Mouse (Mus musculus): ENCODE data around the gene Gtf2h4. TPM values are rescaled to one million over a fixed set of nuclear protein-coding genes. Genes with fewer than 3 reads are reported as not detected.

The Gtf2h4 gene
- polyA plus RNA-seq (2012; rRNA removed): 35.2 and 36.6 TPM in 2 replicates

DNA sequence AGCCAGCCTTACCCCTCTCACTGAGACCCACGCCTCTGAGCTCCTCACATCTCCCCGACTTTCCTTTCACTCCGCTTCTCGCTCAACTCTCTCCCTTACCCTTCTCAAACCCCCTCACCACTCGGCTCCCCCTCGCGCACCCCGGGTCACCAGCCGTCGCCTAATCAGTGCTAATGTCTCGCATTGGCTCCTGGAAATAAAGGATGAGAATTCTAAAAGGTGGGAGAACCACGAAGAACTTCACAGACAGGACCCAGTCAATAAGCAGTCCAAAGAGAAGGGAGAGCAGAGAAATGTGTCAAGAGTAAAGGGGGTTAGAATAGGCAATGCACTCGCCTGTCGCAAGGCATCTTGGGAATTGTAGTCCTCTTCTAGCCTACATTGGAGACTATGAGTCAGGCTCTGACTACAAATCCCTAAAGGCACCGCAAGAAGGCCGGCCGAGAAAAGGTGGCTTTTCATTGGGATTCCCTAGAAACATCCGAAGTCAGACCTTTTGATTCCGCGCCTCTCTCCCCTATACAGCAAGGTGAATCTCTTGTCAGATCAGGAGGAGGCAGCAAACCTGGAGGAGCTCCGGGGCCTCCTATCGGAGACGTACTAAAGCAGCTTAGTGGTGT, at the start of gene Gtf2h4:
Gene Gtf2h4, minus strand, starts transcription at position 324 of the 620 bp plus-strand sequence.

GRCm38 (mm10) chr17:35704621-35705464, 31.3 kb upstream of the Gtf2h4 start, which contains the start of gene Ddr1:
Ddr1 (minus strand) TSS chr17:35704621.

GRCm38 (mm10) chr17:35667334-35668065, 6.0 kb downstream of the Gtf2h4 start, which contains the start of gene Vars2:
Vars2 (minus strand) TSS chr17:35667592.

GRCm38 (mm10) chr17:35643609-35644236, 29.8 kb downstream of the Gtf2h4 start, which contains the start of gene Mucl3:
Mucl3 (minus strand) TSS chr17:35643695.

DNA sequence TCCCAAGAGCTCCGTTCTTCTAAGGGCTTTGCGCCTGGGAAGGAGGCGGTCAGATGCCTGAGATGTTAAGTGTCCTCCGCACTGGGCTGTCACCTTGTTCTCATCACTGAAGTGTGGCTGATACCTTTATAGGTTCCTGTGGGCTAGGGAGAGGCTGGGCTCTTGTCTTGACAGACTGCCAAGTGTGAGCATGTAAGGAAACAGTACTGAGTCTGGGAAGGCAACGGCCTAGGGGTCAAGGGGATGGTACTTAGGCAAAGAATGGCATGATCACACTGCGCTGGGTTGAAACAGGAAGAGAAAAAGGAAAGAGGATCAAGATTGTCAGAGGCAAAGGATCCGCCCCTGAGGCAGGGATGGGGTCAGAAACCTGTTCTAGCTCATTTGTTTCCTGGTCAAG, 47.0 kb downstream of the Gtf2h4 start, which contains the start of gene Gm9573:
Gene Gm9573, minus strand, starts transcription at position 101 of the 400 bp plus-strand sequence.

Other genes with a start within 250 kb of the Gtf2h4 start
- gene H2-Q6, start 248.9 kb downstream of the Gtf2h4 start, polyA plus RNA-seq (2012; rRNA removed): 20.9 and 39.7 TPM in 2 replicates
- gene H2-Q7, start 234.6 kb downstream of the Gtf2h4 start, polyA plus RNA-seq (2012; rRNA removed): 52.3 and 110 TPM in 2 replicates
- 23.2 and 37.6 TPM in 2 replicates for gene H2-Q10, start 203.7 kb downstream of the Gtf2h4 start, polyA plus RNA-seq (2012; rRNA removed)
- 4.1 and 4.2 TPM in 2 replicates for gene Pou5f1, start 167.7 kb downstream of the Gtf2h4 start, polyA plus RNA-seq (2012; rRNA removed)
- 14.8 and 18.4 TPM in 2 replicates for gene Tcf19, start 156.9 kb downstream of the Gtf2h4 start, polyA plus RNA-seq (2012; rRNA removed)
- 14.6 and 15.2 TPM in 2 replicates for gene Cchcr1, start 156.6 kb downstream of the Gtf2h4 start, polyA plus RNA-seq (2012; rRNA removed)
- gene Psors1c2, start 140.5 kb downstream of the Gtf2h4 start, polyA plus RNA-seq (2012; rRNA removed): 0.27 and 0.47 TPM in 2 replicates
- 7.0 and 11.7 TPM in 2 replicates for gene Cdsn, start 121.6 kb downstream of the Gtf2h4 start, polyA plus RNA-seq (2012; rRNA removed)
- 13.8 and 15.5 TPM in 2 replicates for gene 2300002M23Rik, start 106.3 kb downstream of the Gtf2h4 start, polyA plus RNA-seq (2012; rRNA removed)
- 0.29 TPM in 1 of 2 replicates, not detected in the other for gene Sfta2, start 72.2 kb downstream of the Gtf2h4 start, polyA plus RNA-seq (2012; rRNA removed)
- gene Gm9573, start 47.1 kb downstream of the Gtf2h4 start, polyA plus RNA-seq (2012; rRNA removed): not detected in 2 replicates
- gene Mucl3, start 30.0 kb downstream of the Gtf2h4 start, polyA plus RNA-seq (2012; rRNA removed): 0.17 TPM in 1 of 2 replicates, not detected in the other
- gene Vars2, start 6.1 kb downstream of the Gtf2h4 start, polyA plus RNA-seq (2012; rRNA removed): 71.0 and 77.4 TPM in 2 replicates
- 131 and 142 TPM in 2 replicates for gene Ddr1, start 30.9 kb upstream of the Gtf2h4 start, polyA plus RNA-seq (2012; rRNA removed)
- 47.8 and 66.0 TPM in 2 replicates for gene Ier3, start 147.9 kb upstream of the Gtf2h4 start, polyA plus RNA-seq (2012; rRNA removed)
- gene Flot1, start 149.5 kb upstream of the Gtf2h4 start, polyA plus RNA-seq (2012; rRNA removed): 78.1 and 82.9 TPM in 2 replicates
- 710 and 975 TPM in 2 replicates for gene Tubb5, start 164.6 kb upstream of the Gtf2h4 start, polyA plus RNA-seq (2012; rRNA removed)
- 8.5 and 10.1 TPM in 2 replicates for gene Mdc1, start 167.8 kb upstream of the Gtf2h4 start, polyA plus RNA-seq (2012; rRNA removed)
- 26.5 and 32.4 TPM in 2 replicates for gene Nrm, start 187.6 kb upstream of the Gtf2h4 start, polyA plus RNA-seq (2012; rRNA removed)
- 41.5 and 48.5 TPM in 2 replicates for gene Ppp1r18, start 191.9 kb upstream of the Gtf2h4 start, polyA plus RNA-seq (2012; rRNA removed)
- 84.3 and 95.7 TPM in 2 replicates for gene Dhx16, start 206.1 kb upstream of the Gtf2h4 start, polyA plus RNA-seq (2012; rRNA removed)
- gene 2310061I04Rik, start 223.7 kb upstream of the Gtf2h4 start, polyA plus RNA-seq (2012; rRNA removed): 43.5 and 45.4 TPM in 2 replicates
- 124 and 129 TPM in 2 replicates for gene Atat1, start 236.3 kb upstream of the Gtf2h4 start, polyA plus RNA-seq (2012; rRNA removed)
- gene Mrps18b, start 242.7 kb upstream of the Gtf2h4 start, polyA plus RNA-seq (2012; rRNA removed): 85.0 and 105 TPM in 2 replicates
- 41.0 and 47.6 TPM in 2 replicates for gene Ppp1r10, start 242.7 kb upstream of the Gtf2h4 start, polyA plus RNA-seq (2012; rRNA removed)